Mouse (Mus musculus): ENCODE results near the gene Ubap1.

Gene Ubap1

GRCm38 (mm10) chr4:41409341-41409740 lies 60.5 kb downstream of the Ubap1 start:
- DNase-seq (ENCODE audit: low read depth, low spot score), result no peak

- DNase-seq (ENCODE audit: low read depth, low spot score), result no peak
Measured at GRCm38 (mm10) chr4:41416966-41417365, 68.2 kb downstream of the Ubap1 start.

- DNase-seq (ENCODE audit: low read depth, low spot score), result no peak
Measured at GRCm38 (mm10) chr4:41438931-41439330, 90.1 kb downstream of the Ubap1 start.

Measured in forelimb bud, embryonic 11.5 days (tissue).